Mouse (Mus musculus): ENCODE data around the gene 4930523C07Rik.

The 4930523C07Rik gene

GRCm38 (mm10) chr1:160044237-160045021 lies at the start of gene 4930523C07Rik:
TSS of gene 4930523C07Rik (plus strand) at chr1:160044382.
- peak; percentile 89 for DNase-seq (ENCODE audit: low spot score)

- DNase-seq (ENCODE audit: low spot score): no peak
Measured at GRCm38 (mm10) chr1:159997329-159997728, 46.9 kb upstream of the 4930523C07Rik start.

GRCm38 (mm10) chr1:159998349-159998748 lies 45.8 kb upstream of the 4930523C07Rik start:
- DNase-seq (ENCODE audit: low spot score): no peak

GRCm38 (mm10) chr1:159999232-159999631 lies 45.0 kb upstream of the 4930523C07Rik start:
- DNase-seq (ENCODE audit: low spot score): no peak

DNA sequence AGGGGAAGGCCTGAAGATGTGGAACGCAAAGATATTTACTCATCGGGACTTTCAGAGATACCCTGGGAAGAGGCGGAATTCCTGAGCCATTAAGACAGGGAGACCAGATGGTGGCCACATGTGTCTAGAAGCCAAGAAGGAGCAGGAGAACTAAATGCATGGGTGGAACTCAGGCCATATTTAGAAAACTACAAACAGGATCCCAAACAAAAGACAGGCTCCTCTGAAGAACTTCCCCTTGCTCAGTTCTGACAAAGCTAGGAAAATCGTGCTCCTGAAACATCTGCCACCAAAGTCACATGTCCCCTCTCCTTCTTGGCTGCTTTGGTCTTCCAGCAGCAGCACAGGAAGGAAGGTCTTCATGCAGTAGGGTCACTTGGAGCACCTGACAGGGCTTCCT lies 38.9 kb upstream of the 4930523C07Rik start:
- no peak for DNase-seq (ENCODE audit: low spot score)

DNA sequence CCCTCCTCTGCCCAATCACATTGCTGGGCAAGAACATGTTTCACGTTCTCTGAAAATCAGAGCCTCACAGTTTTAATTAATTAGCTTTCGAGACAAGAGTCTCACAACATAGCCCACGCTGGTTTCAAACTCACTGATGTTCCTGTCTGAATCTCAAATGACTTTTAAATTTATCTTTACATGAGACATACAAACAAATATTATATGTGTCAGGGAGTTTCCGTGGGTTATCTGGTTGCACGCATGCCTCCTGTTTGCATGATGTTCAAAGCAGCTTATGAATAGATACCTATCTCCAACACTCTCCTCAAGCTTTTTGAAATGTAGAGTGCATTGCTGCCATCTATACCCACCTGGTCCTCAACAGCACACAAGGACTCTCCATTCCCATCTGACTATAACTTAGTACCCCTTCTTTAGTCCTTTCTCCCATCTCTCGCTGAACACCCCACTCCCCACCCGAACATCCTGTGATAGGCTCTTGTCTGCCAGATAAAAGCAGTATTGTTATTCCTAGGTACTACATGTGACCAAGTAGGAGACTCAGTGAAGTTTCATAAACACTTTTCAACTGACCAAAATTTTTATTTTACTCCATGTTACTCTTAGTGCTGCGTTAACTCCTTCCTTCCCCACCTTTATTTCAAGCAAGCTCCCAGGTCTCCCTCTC lies 37.1 kb upstream of the 4930523C07Rik start:
- no peak for DNase-seq (ENCODE audit: low spot score)

GRCm38 (mm10) chr1:160013042-160013441 lies 31.1 kb upstream of the 4930523C07Rik start:
- no peak for DNase-seq (ENCODE audit: low spot score)

- DNase-seq (ENCODE audit: low spot score): no peak
Measured at GRCm38 (mm10) chr1:160024339-160024980, 19.7 kb upstream of the 4930523C07Rik start.

GRCm38 (mm10) chr1:160025146-160025894 lies 18.9 kb upstream of the 4930523C07Rik start:
- no peak for DNase-seq (ENCODE audit: low spot score)

DNA sequence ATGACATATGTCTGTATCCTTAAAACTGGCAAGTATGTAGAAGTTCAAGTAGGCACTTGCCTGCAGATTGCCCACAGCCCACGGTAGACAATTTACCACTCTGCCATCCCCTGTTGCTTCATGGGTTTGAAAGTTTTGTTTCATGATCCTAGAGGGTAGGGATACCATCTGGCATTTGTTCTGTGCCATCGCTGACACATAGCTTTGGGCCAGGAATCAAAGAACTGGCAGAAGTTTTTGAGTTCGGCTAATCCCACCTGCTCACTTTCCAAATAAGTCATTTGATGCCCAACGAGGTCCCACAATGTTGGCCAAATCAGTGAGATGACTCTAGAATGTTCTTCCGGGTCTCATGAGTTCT lies 18.3 kb upstream of the 4930523C07Rik start:
- DNase-seq (ENCODE audit: low spot score): no peak

GRCm38 (mm10) chr1:160027939-160028338 lies 16.2 kb upstream of the 4930523C07Rik start:
- DNase-seq (ENCODE audit: low spot score): no peak

GRCm38 (mm10) chr1:160033948-160034598 lies 10.1 kb upstream of the 4930523C07Rik start:
- DNase-seq (ENCODE audit: low spot score): no peak

- peak; percentile 73 for DNase-seq (ENCODE audit: low spot score)
Measured at GRCm38 (mm10) chr1:160035561-160035960, 8.6 kb upstream of the 4930523C07Rik start.

- DNase-seq (ENCODE audit: low spot score): peak; percentile 39
Measured at GRCm38 (mm10) chr1:160036996-160037521, 7.1 kb upstream of the 4930523C07Rik start.

DNA sequence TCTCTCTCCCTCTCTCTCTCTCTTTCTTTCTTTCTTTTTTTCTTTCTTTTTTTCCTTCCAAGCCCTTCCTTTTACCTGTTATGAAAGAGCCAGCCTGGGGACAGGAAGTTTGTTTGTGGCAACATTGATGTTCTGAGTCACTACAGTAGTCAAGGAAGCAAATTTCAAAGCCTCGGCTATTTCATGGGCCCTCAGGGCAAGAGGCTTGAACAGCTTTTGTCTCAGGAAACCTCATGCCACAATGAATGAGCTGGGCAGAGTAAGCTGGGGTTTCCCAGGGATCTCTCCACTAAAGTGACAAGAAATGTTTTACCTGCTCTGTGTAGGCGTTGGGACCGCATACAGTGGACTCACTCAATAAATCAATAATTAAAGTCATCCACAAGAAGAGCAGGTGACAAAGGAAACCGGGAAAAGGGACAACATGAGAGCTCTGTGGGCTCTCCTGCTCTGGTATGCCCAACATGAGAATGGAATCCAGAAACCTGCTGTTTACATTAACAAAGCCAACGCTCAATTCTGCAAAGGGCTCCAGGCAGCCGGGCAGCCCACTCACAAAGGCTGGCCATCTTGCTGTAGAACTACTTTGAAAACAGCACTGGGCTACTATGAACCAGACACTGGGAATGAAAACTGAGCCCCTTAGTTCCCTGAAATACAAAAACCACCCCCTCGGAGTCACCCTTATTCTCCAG lies 4.1 kb upstream of the 4930523C07Rik start:
- no peak for DNase-seq (ENCODE audit: low spot score)

DNA sequence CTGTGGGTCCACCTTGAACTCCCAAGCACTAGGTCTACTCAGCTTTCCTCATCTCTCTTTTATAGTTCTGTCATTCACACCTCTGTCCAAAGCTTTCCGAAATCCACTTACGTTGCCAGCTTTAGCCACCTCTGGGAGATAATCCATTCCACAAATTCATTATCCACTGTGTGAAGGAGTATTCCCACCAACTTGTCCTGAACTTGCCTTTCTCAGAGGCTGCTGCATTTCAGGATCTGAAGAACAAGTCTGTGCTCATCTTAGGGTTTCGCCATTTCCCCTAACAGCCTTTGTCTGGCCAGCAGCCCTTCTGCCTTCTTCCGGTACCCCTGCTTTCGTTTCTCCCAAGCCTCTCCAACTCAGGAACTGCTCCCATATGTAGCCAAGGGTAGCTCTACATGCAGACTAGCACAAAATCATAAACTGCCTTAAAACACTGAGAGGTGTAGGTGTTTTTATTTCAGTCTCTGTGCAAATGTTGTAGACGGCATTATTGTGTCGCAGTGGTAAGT lies 2.9 kb upstream of the 4930523C07Rik start:
- no peak for DNase-seq (ENCODE audit: low spot score)

- no peak for DNase-seq (ENCODE audit: low spot score)
Measured at GRCm38 (mm10) chr1:160042351-160042750, 1.8 kb upstream of the 4930523C07Rik start.

- no peak for DNase-seq (ENCODE audit: low spot score)
Measured at GRCm38 (mm10) chr1:160043271-160043975, 759 bp upstream of the 4930523C07Rik start.

DNA sequence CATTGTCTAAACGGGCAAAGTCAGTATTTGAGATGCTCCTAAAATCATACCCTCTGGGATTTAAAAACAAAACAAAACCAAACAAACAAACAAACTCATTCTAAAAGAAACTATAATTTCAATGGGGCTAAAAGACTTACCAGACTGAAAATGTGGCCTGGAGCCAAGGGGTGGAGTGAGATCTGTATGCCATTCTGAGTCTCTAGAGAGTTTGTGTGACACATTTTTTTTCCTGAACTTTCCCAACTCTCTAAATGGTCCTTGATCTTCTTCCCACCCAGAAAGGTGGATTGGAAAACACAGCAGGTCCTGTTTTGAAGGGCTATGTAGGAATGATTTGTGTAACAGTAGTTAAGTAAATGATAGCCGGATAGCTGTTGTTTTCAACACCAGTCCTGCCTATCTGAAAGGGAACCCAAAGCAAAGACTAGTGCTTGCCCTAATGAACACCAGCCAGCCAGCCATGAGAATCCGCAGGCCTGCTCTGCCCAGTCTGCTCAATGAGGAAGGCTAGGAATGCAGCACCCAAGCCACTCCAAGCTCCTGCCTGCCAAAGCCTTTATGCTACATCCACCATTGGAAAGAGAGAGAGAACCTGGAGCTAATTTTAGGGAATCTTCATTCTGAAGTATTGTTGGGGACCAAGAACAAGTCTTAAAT lies 1.0 kb downstream of the 4930523C07Rik start:
- DNase-seq (ENCODE audit: low spot score): peak; percentile 88
